33 mouse cellular contexts compared by ENCODE assay signal in the genomic region with DNA sequence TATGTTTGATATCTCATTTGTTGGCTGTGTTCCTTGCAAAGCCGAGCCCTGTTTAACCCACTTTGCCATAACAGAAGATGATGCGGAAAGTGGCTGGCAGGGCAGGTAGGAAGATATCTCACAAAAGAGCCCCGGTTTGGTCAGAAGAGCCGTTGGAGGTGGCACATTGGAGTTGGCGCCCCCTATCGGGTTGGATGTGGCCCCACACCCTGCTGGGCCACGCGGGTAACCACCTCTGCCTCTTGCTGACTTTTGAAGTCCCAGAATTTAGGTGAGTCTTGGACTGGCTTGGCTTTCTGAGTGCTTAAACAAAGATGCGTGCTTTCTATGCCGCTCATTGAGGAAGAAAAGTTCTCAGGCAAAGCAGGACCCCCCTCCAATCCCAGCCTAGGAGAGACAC. TPM values are rescaled to one million over a fixed set of nuclear protein-coding genes. Genes with fewer than 3 reads are reported as not detected.
A peak's percentile ranks its signal among the peaks of the same experiment; 100 is the strongest.
DNase-seq lines count a peak whose midpoint lies in the region; TF ChIP-seq lines count a peak whose summit lies in the region.
"Had no signal": no experiment of that assay in that cellular context is flagged by ENCODE, and none has a peak within 500 bp of the region (broad histone marks: within the 10 kb centered on the region; RNA-seq: fewer than 3 reads in every experiment).

No protein-coding gene starts in this region.

- TF ChIP-seq CTCF in cerebellum, adult 2 months (IDR thresholded peaks at IDR 0.05; ENCODE audit: borderline replicate concordance, insufficient read depth, low read depth, low read length) = peak; percentile 14; the same call in 1 of the 2 replicates
- TF ChIP-seq CTCF in testis, adult 2 months (IDR thresholded peaks at IDR 0.05; ENCODE audit: control insufficient read depth, insufficient read depth, insufficient replicate concordance, low read depth, low read length) = peak; percentile 79; the same call in 1 of the 2 replicates

- DNase-seq in cerebellum, adult 2 months = no peak
- DNase-seq in cerebellum, adult 11-12 months = no peak
- peak; percentile 16 to 42 for DNase-seq in layer of hippocampus, adult 18-20 months (ENCODE audit: low spot score in 2 of 2)
- DNase-seq in layer of hippocampus, postnatal 10 days (ENCODE audit: low spot score in 2 of 2) = no peak
- DNase-seq in ES-CJ7 (ENCODE audit: low read depth, low spot score) = peak; percentile 42
- DNase-seq in urinary bladder, adult 18-20 months (ENCODE audit: low spot score in 2 of 2) = no peak
- no peak for DNase-seq in natural killer cell, adult 2 months (ENCODE audit: low spot score in 2 of 2)
- DNase-seq: adrenal gland, postnatal 10 days; gastrocnemius, adult 2 months; kidney, adult 9 months; kidney, postnatal 14 days; liver, postnatal 0 days; thymus, postnatal 36 days had no signal

- no peak overlapping the region for H3K27ac ChIP-seq in cerebellum, adult 2 months (ENCODE audit: insufficient read depth, low read length)
- H3K27ac ChIP-seq in testis, adult 2 months (ENCODE audit: control insufficient read depth, insufficient read depth, low read depth, low read length) = no peak overlapping the region
- H3K27ac ChIP-seq: embryonic facial prominence, embryonic 15.5 days; gastrocnemius, adult 2 months; limb, embryonic 12.5 days; macrophage; midbrain, embryonic 15.5 days had no signal

- 44% methylated on average over 10 of the region's 10 CpGs for WGBS in cerebellum, adult 2 months

- no peaks in the 10 kb centered on the region; the same call in none of the 2 replicates for H3K4me1 ChIP-seq in cerebellum, adult 2 months (ENCODE audit: control insufficient read depth, insufficient read depth, low read length)
- H3K4me1 ChIP-seq in testis, adult 2 months (ENCODE audit: control insufficient read depth, insufficient read depth, low read length) = peaks cover 6% of the 10 kb centered on the region
- H3K4me1 ChIP-seq: embryonic facial prominence, embryonic 15.5 days; limb, embryonic 12.5 days; midbrain, embryonic 15.5 days had no signal

- no peak for TF ChIP-seq POLR2A in cerebellum, adult 2 months (IDR thresholded peaks at IDR 0.05; ENCODE audit: borderline replicate concordance, insufficient read depth, low read length)
- TF ChIP-seq POLR2A in testis, adult 2 months (IDR thresholded peaks at IDR 0.05; ENCODE audit: control insufficient read depth, low read depth, low read length) = no peak

- no peak overlapping the region for H3K4me3 ChIP-seq in cerebellum, adult 2 months (replicated peaks; ENCODE audit: insufficient read depth, low read depth, low read length)
- peak overlapping the region; percentile 82 for H3K4me3 ChIP-seq in testis, adult 2 months (ENCODE audit: control insufficient read depth, low read depth, low read length)
- H3K4me3 ChIP-seq: embryonic facial prominence, embryonic 15.5 days; gastrocnemius, adult 2 months; limb, embryonic 12.5 days; midbrain, embryonic 15.5 days; myocyte had no signal

- H3K36me3 ChIP-seq in testis, adult 2 months (ENCODE audit: control insufficient read depth, insufficient read depth, low read length) = no peaks in the 10 kb centered on the region
- H3K36me3 ChIP-seq: embryonic facial prominence, embryonic 15.5 days; G1E; limb, embryonic 12.5 days; midbrain, embryonic 15.5 days had no signal

- no peaks in the 10 kb centered on the region for H3K27me3 ChIP-seq in cerebellum, adult 2 months (ENCODE audit: control insufficient read depth, insufficient read depth, low read length)
- no peaks in the 10 kb centered on the region for H3K27me3 ChIP-seq in testis, adult 2 months (ENCODE audit: control insufficient read depth, insufficient read depth, low read length)
- H3K27me3 ChIP-seq: embryonic facial prominence, embryonic 15.5 days; midbrain, embryonic 15.5 days had no signal

RNA-seq across cellular contexts. Expression of gene Gm4791, which starts 56.1 kb away (rescaled TPM):
- not detected in 2 replicates for polyA plus RNA-seq in cerebellum, adult 2 months (2012; rRNA removed)
- not detected for total RNA-seq in layer of hippocampus, adult 18-20 months (2021)
- not detected for total RNA-seq in layer of hippocampus, postnatal 10 days (2021)
- not detected in 2 replicates for polyA plus RNA-seq in testis, adult 2 months (2012; rRNA removed)
- total RNA-seq: adrenal gland, postnatal 10 days; common myeloid progenitor, adult 5-6 weeks; G1E; gastrocnemius, adult 2 months; granulocyte monocyte progenitor cell, adult 5-6 weeks; hematopoietic stem cell, adult 5-6 weeks had no signal
- polyA plus RNA-seq: embryonic facial prominence, embryonic 15.5 days; forebrain, embryonic 14.5 days; frontal cortex, adult 2 months; G1E; heart, embryonic 11.5 days; heart, postnatal 0 days; hindbrain, embryonic 16.5 days; intestine, embryonic 16.5 days; limb, embryonic 12.5 days; liver, embryonic 11.5 days; liver, postnatal 0 days; lung, postnatal 0 days; macrophage; midbrain, embryonic 15.5 days; myocyte; neural tube, embryonic 14.5 days; small intestine, adult 2 months had no signal

Comparison
In these comparisons a context has a peak if more than half of its experiments do, and no peak if none do; other contexts are left out.
1. DNase-seq: peak in layer of hippocampus, adult 18-20 months (2 of 2) and ES-CJ7 (single experiment); none in cerebellum, adult 2 months (0 of 2), cerebellum, adult 11-12 months (single experiment), layer of hippocampus, postnatal 10 days (0 of 2), urinary bladder, adult 18-20 months (0 of 2) and natural killer cell, adult 2 months (0 of 2).